Mouse (Mus musculus) inflammation-experienced regulatory T-cells, adult 6 months (primary cell): ENCODE measurements around the gene Dhx30. TPM values are rescaled to one million over a fixed set of nuclear protein-coding genes. Genes with fewer than 3 reads are reported as not detected.

ENCODE experiments used
- ATAC-seq: one replicate; pipeline ENCODE4 v1.8.0; 2017
- polyA plus RNA-seq, 3 experiments: library from polyadenylated mRNA; unstranded; fragments of 100-300 nt; shearing (Covaris generic); gene quantifications; one replicate each; pipeline ENCODE4 v1.2.1; 2017

The Dhx30 gene
- polyA plus RNA-seq, 3 experiments from 2014 or later = 70.5 to 107 (median 103) TPM

DNA sequence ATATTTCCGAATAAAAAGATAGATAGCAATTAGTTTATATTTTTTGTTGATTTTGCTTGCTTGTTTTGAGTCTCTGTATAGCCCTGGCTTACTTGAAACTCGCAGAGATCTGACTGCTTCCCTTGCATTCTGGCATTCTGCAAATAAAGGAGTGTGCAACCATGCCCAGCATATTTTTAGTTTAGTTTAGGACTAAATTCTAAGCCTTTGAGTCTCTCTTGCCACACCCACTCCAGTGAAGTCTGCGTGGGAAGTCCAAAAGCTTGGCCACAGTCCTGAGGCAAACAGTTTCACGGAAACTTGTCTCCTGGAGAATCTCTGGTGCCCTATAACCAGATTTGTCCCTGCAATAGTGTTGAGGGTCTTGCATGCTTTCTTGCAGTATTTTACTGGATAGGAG is 73.3 kb downstream of the Dhx30 start:
- ATAC-seq = no peak

DNA sequence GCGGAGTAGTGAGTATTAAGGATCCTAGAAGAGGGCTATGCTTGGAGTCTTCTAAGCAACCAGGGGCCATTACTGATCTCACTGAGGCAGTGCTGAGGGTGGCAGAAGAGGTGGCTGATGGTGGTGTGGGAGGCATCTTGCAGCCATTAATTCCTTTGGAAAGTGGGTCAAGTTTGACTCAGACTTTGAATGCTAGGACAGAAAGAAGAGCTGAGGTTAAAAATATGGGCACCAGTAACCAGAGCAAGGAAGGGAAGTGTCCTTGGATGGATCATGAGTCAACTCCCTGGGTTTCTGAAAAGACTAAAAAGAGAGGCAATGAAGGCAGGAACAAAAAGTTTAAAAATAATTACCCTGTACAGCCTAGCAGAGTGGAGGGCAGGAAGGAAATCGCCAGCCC is 79.1 kb downstream of the Dhx30 start:
- ATAC-seq = no peak

DNA sequence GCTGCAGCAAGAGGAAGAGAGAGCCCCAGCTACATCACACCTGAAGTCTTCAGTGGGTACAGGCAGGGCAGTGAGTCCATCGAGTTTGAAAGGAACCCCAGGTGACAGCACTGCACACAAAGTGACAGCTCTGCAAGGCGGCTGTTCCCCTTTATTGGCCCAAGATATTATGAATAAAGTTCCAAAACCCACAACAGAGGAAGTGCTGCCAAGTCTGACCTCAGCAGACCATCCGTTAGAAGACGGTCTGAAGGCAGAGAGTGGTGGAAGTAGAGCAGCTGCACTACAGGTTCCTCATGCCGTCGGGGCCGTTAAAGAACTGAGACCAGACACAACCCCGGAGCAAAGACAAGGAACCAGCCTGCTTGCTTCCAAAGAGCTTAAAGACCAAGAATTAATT is 79.7 kb downstream of the Dhx30 start:
- ATAC-seq = no peak

DNA sequence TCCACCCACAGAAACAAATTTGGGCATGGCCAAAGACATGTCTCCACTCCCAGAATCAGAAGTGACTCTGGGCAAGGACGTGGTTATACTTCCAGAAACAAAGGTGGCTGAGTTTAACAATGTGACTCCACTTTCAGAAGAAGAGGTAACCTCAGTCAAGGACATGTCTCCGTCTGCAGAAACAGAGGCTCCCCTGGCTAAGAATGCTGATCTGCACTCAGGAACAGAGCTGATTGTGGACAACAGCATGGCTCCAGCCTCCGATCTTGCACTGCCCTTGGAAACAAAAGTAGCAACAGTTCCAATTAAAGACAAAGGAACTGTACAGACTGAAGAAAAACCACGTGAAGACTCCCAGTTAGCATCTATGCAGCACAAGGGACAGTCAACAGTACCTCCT is 82.5 kb downstream of the Dhx30 start:
- no peak for ATAC-seq

Other genes with a start within 250 kb of the Dhx30 start
- gene Cdc25a, start 242.3 kb downstream of the Dhx30 start, polyA plus RNA-seq = 10 to 100 TPM in 1 of 3 experiments, 1 to 10 TPM in 2; 6.2 to 10.2 (median 8.1) TPM
- gene Map4, start 186.4 kb downstream of the Dhx30 start, polyA plus RNA-seq = 10 to 100 TPM; 32.9 to 44.2 (median 35.5) TPM
- 10 to 100 TPM; 25.9 to 35.4 (median 26.2) TPM for gene Smarcc1, start 122 bp downstream of the Dhx30 start, polyA plus RNA-seq
- gene Cspg5, start 126.0 kb upstream of the Dhx30 start, polyA plus RNA-seq = under 1 TPM; 0.13 to 0.27 (median 0.18) TPM
- gene Elp6, start 187.3 kb upstream of the Dhx30 start, polyA plus RNA-seq = 10 to 100 TPM; 17.7 to 19.1 (median 18.9) TPM
- gene Scap, start 215.5 kb upstream of the Dhx30 start, polyA plus RNA-seq = 10 to 100 TPM; 10.8 to 15.9 (median 11.1) TPM